Mouse (Mus musculus): ENCODE measurements around the gene Rap1gap.

- TF ChIP-seq POLR2A (IDR thresholded peaks at IDR 0.05; ENCODE audit: insufficient read depth, low read length): no peak
- no peak for TF ChIP-seq CTCF (IDR thresholded peaks at IDR 0.05; ENCODE audit: low read depth, low read length)
These were observed 30.8 kb downstream of the Rap1gap start for GRCm38 (mm10) chr4:137695300-137695699.

Data from ES-Bruce4 (cell line).